ENCODE assay signal across 8 mouse cellular contexts in genomic region chr9:20642101-20642895, GRCm38 (mm10). TPM values are rescaled to one million over a fixed set of nuclear protein-coding genes. Genes with fewer than 3 reads are reported as not detected.
DNase-seq lines count a peak whose midpoint lies in the region; ATAC-seq and TF ChIP-seq lines count a peak whose summit lies in the region.

TSS of gene Ubl5 (plus strand) at chr9:20642878.

- peak within 1 kb of the TSS; percentile 98 for H3K27ac ChIP-seq in intestine, embryonic 15.5 days
- H3K27ac ChIP-seq in limb, embryonic 15.5 days, result peak within 1 kb of the TSS; percentile 95
- H3K27ac ChIP-seq in midbrain, embryonic 16.5 days (ENCODE audit: low read length), result peak within 1 kb of the TSS; percentile 89
- peak within 1 kb of the TSS; percentile 92 for H3K27ac ChIP-seq in testis, adult 2 months (ENCODE audit: control insufficient read depth, insufficient read depth, low read depth, low read length)

- DNase-seq in 3134 (ENCODE audit: extremely low read depth, insufficient read length, low spot score) (peak; percentile 90), NIH3T3 (ENCODE audit: low read depth) (peak; percentile 92)
- DNase-seq in embryo, embryonic 10 days (ENCODE audit: low spot score), result peak; percentile 99
- no peak for DNase-seq in gonadal fat pad, adult 2 months (ENCODE audit: low read depth)

- peak within 1 kb of the TSS; percentile 81 for H3K9ac ChIP-seq in intestine, embryonic 15.5 days
- H3K9ac ChIP-seq in limb, embryonic 15.5 days, result peak within 1 kb of the TSS; percentile 81
- peak within 1 kb of the TSS; percentile 89 for H3K9ac ChIP-seq in midbrain, embryonic 16.5 days (ENCODE audit: low read depth, low read length)

- no peaks in the 10 kb centered on the region for H3K9me3 ChIP-seq in intestine, embryonic 15.5 days
- H3K9me3 ChIP-seq in limb, embryonic 15.5 days, result no peaks in the 10 kb centered on the region
- H3K9me3 ChIP-seq in midbrain, embryonic 16.5 days (replicated peaks; ENCODE audit: control insufficient read depth, low read length, poor library complexity, severe bottlenecking), result no peaks in the 10 kb centered on the region

- H3K4me1 ChIP-seq in intestine, embryonic 15.5 days (replicated peaks), result peaks cover 12% of the 10 kb centered on the region; the same call in 1 of the 2 replicates
- H3K4me1 ChIP-seq in limb, embryonic 15.5 days, result peaks cover 33% of the 10 kb centered on the region
- H3K4me1 ChIP-seq in midbrain, embryonic 16.5 days (ENCODE audit: control insufficient read depth, insufficient read depth, low read length), result peaks cover 32% of the 10 kb centered on the region
- H3K4me1 ChIP-seq in testis, adult 2 months (ENCODE audit: control insufficient read depth, insufficient read depth, low read length), result peaks cover 5% of the 10 kb centered on the region

- WGBS in intestine, embryonic 15.5 days, result under 1% methylated on average over 51 of the region's 51 CpGs
- under 1% methylated on average over 50 of the region's 51 CpGs for whole genome bisulfite sequencing in limb, embryonic 15.5 days
- WGBS in midbrain, embryonic 16.5 days, result under 1% methylated on average over 51 of the region's 51 CpGs

- peak within 1 kb of the TSS; percentile 72 for H3K4me3 ChIP-seq in intestine, embryonic 15.5 days (replicated peaks)
- peak within 1 kb of the TSS; percentile 84 for H3K4me3 ChIP-seq in limb, embryonic 15.5 days
- H3K4me3 ChIP-seq in midbrain, embryonic 16.5 days (ENCODE audit: low read depth, low read length), result peak within 1 kb of the TSS; percentile 84
- peak within 1 kb of the TSS; percentile 96 for H3K4me3 ChIP-seq in testis, adult 2 months (ENCODE audit: control insufficient read depth, low read depth, low read length)

- TF ChIP-seq CTCF in testis, adult 2 months (IDR thresholded peaks at IDR 0.05; ENCODE audit: control insufficient read depth, insufficient read depth, insufficient replicate concordance, low read depth, low read length), result no peak

- no peaks in the 10 kb centered on the region for H3K27me3 ChIP-seq in intestine, embryonic 15.5 days (replicated peaks)
- no peaks in the 10 kb centered on the region for H3K27me3 ChIP-seq in limb, embryonic 15.5 days
- H3K27me3 ChIP-seq in midbrain, embryonic 16.5 days (ENCODE audit: control insufficient read depth, insufficient read depth, low read depth, low read length), result no peaks in the 10 kb centered on the region
- H3K27me3 ChIP-seq in testis, adult 2 months (ENCODE audit: control insufficient read depth, insufficient read depth, low read length), result no peaks in the 10 kb centered on the region

- 0 out of 2 replicates have a peak, but pooled peaks have one; percentile 14 for TF ChIP-seq POLR2A in testis, adult 2 months (IDR thresholded peaks at IDR 0.05; ENCODE audit: control insufficient read depth, low read depth, low read length)

- peak within 1 kb of the TSS; percentile 70 for H3K4me2 ChIP-seq in intestine, embryonic 15.5 days (replicated peaks)
- H3K4me2 ChIP-seq in limb, embryonic 15.5 days, result peak within 1 kb of the TSS; percentile 94
- H3K4me2 ChIP-seq in midbrain, embryonic 16.5 days (ENCODE audit: low read length), result peak within 1 kb of the TSS; percentile 99

- H3K36me3 ChIP-seq in intestine, embryonic 15.5 days, result peaks cover 12% of the 10 kb centered on the region; the same call in 1 of the 2 replicates
- H3K36me3 ChIP-seq in limb, embryonic 15.5 days, result peaks cover 35% of the 10 kb centered on the region
- H3K36me3 ChIP-seq in midbrain, embryonic 16.5 days (ENCODE audit: control insufficient read depth, insufficient read depth, low read length), result peaks cover 10% of the 10 kb centered on the region
- H3K36me3 ChIP-seq in testis, adult 2 months (ENCODE audit: control insufficient read depth, insufficient read depth, low read length), result peaks cover 3% of the 10 kb centered on the region

- ATAC-seq in intestine, embryonic 15.5 days, result peak; percentile 91
- peak; percentile 94 for ATAC-seq in limb, embryonic 15.5 days (ENCODE audit: insufficient number of reproducible peaks, low FRiP score, low TSS enrichment, low read depth)
- peak; percentile 92 for ATAC-seq in midbrain, embryonic 16.5 days

RNA-seq across cellular contexts. Expression of gene Ubl5, which starts in this region (rescaled TPM):
- 207 and 259 TPM in 2 replicates for polyA plus RNA-seq in gonadal fat pad, adult 2 months (2012; rRNA removed)
- 356 and 399 TPM in 2 replicates for polyA plus RNA-seq in intestine, embryonic 15.5 days (2015; fragmentation: Nextera tagmentation; extraction: Ambion mirVana)
- 332 and 370 TPM in 2 replicates for polyA plus RNA-seq in limb, embryonic 15.5 days (2015; fragmentation: Nextera tagmentation; extraction: Ambion mirVana)
- 444 and 482 TPM in 2 replicates for polyA plus RNA-seq in midbrain, embryonic 16.5 days (2015; fragmentation: Nextera tagmentation; extraction: Ambion mirVana)
- polyA plus RNA-seq in testis, adult 2 months (2012; rRNA removed), result 175 and 241 TPM in 2 replicates
